Mouse (Mus musculus) CD4-positive, CD25-positive, alpha-beta regulatory T cell, adult 4 months (primary cell): ENCODE results near the gene Hist1h1d. TPM values are rescaled to one million over a fixed set of nuclear protein-coding genes. Genes with fewer than 3 reads are reported as not detected.
"Not testable (repeated sequence)": the region's sequence is repeated elsewhere in the genome, so short reads cannot be mapped to it uniquely, and the experiment has no call there.

Experiments used
- ATAC-seq: one replicate; pipeline ENCODE4 v1.8.0; 2017
- polyA plus RNA-seq, 2 experiments: library from polyadenylated mRNA; unstranded; fragments of 100-300 nt; shearing (Covaris generic); gene quantifications; one replicate each; pipeline ENCODE4 v1.2.1; 2017

The Hist1h1d gene
- polyA plus RNA-seq, 2 experiments from 2014 or later = 0.18 to 0.35 TPM

DNA sequence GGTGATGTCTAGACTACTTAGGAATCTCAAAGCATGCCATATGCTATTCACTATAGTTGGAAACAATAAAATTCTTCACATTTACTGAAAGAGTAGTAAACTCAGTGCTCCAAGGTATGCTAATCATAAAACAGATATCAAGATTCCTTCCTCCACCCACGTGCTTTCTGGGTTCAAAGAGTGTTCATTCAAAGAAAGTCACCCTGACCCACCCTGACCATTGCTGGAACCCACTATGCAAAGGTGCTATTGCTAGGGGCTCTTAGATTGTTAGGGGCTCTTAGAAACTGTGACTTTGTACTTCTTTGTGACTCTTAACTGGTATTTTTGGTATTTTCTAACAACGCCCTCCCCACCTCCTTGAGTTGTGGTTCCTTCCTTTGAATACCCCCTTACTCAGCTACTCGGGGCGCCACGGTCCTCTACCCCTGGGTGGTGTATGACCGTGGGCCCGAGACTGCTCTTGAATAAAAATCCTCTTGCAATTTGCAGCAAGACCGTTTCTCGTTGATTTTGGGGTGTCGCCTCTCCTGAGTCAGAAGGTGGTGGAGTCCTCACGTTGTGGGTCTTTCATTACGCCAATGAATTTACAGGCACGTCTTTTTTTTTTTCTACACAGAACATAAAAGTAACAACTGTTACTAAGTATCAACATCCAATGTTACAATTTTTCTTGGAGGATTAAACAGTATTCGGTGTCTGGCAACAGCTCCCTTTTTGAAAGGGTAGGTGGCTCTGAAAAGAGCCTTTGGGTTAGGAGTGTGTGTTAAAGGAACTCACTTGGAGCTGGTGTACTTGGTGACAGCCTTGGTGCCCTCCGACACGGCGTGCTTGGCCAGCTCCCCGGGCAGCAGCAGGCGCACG lies 20.2 kb downstream of the Hist1h1d start:
- ATAC-seq = not testable (repeated sequence)

- peak; percentile 74 for ATAC-seq
Observed at GRCm38 (mm10) chr13:23573898-23574524, 20.9 kb downstream of the Hist1h1d start, which contains the start of the genes Hist1h2bf and Hist1h2ad. Gene Hist1h2bf, minus strand, starts transcription at chr13:23574196. Gene Hist1h2ad, plus strand, starts transcription at chr13:23574381.

DNA sequence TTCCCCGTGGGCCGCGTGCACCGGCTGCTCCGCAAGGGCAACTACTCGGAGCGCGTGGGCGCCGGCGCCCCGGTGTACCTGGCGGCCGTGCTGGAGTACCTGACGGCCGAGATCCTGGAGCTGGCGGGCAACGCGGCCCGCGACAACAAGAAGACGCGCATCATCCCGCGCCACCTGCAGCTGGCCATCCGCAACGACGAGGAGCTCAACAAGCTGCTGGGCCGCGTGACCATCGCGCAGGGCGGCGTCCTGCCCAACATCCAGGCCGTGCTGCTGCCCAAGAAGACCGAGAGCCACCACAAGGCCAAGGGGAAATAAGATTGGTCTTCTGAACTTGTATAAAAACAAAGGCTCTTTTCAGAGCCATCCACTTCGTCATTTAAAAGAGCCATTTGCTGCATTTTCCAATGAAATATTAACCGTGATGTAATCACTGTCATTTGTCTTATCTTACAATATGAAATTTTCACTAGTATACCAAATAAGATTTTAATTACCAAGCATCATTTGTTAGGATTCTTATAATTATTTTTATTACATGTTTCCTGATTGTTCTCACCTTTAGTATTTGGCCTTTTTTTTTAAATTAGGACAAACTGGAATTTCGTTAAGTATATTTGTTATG lies 21.6 kb downstream of the Hist1h1d start:
- not testable (repeated sequence) for ATAC-seq

DNA sequence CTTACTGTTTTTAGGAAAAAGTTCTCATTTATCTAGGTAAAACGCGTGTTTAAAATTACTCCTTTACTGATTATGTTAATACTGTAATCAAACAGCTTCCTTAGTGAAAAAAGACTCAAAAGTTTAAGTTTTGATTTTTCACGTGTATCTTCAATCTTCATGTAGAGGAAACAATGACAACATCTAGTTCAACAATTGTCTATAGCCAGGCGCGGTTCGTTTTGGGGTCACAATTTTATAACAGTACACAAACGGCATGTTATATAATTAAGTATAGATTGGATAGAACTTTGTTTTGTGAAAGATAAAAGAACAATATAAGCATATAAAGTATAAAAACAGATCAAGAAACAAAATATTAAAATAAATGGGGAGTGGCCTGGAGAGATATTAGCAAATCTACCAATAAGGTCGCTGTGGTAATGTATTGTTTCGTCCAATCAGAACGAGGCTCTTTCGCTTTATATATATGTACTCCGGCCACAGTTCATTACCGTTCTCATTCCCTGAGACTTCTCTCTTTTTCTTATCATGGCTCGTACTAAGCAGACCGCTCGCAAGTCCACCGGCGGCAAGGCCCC lies 22.3 kb downstream of the Hist1h1d start, which contains the start of gene Hist1h3d:
TSS of gene Hist1h3d (plus strand) at position 493 of the 581 bp plus-strand sequence.
- ATAC-seq = peak; percentile 40

- not testable (repeated sequence) for ATAC-seq
Observed at GRCm38 (mm10) chr13:23575864-23576313, 22.8 kb downstream of the Hist1h1d start.

DNA sequence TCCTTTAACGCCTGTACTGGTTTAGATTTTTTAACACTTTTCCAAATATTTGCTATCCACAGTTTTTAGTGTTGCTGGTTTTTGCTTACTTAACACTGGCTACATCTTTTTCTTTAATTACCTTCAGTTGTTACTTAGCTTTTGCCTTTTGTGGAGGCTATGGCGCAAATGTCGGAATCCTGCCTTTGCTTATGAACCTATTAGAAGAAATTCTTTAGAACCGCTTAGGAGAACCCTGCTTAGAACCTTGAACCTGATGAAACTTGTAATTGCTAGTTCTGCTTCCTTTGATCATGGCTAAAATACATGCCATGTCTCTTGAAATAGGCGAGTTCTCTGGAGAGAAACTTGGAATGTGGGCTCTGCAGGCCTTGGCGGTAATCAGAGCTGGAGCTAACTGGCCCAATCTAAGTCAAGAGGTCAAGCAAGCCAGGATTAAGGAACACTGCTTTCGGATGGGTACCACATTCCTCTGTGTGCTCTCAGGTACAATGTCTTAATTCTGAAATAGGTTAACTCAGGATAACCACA lies 23.4 kb downstream of the Hist1h1d start:
- no peak for ATAC-seq

- ATAC-seq = no peak
Observed at GRCm38 (mm10) chr13:23576906-23577639, 24.0 kb downstream of the Hist1h1d start.

DNA sequence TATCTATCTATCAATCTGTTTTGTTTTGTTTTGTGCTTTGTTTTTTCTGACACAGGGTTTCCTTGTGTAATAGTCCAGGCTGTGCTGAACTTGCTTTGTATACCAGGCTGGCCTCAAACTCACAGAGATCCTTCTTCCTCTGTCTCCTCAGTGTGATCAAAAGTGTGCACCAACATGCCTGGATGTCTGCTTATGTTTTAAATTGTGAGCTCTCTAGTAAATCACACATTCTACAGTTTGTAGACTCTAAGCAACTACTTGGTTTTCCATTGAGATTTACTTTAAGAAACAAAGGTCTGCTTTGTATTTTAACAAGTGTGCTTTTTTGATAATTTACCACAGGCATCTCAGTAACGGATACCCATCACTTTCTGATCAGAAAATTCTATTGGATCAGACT lies 24.8 kb downstream of the Hist1h1d start:
- ATAC-seq = no peak

DNA sequence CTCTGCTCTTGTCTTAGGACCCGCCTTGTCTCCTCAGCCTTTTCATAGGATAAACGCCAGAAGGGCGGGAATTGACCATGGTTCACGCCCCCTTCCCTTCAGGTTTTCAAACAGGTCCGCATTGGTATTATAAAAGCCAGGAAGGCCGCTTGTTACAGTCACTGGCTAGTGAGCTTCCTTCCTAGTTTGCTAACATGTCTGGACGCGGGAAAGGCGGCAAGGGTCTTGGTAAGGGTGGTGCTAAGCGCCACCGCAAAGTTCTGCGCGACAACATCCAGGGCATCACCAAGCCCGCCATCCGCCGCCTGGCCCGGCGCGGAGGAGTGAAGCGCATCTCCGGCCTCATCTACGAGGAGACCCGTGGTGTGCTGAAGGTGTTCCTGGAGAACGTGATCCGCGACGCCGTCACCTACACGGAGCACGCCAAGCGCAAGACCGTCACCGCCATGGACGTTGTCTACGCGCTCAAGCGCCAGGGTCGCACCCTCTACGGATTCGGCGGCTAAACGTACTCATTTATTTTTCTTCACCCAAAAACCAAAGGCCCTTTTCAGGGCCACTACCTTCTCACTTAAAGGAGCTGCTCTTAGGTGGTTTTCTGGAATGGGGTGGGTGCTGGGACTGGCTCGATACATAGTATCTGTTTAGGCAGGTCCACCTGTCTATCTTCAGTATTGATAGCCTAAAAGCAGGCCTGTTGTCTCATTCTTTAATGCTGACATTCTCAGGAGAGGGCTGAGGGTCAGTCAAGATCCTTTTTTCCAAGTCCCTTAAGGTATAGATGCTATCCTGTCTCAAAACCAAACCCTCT lies 28.6 kb downstream of the Hist1h1d start, which contains the start of gene Hist1h4d:
TSS of gene Hist1h4d (plus strand) at position 191 of the 811 bp plus-strand sequence.
- ATAC-seq = peak; percentile 71

GRCm38 (mm10) chr13:23582219-23583056 lies 29.4 kb downstream of the Hist1h1d start:
- no peak for ATAC-seq

GRCm38 (mm10) chr13:23583387-23584068 lies 30.5 kb downstream of the Hist1h1d start:
- ATAC-seq = no peak

DNA sequence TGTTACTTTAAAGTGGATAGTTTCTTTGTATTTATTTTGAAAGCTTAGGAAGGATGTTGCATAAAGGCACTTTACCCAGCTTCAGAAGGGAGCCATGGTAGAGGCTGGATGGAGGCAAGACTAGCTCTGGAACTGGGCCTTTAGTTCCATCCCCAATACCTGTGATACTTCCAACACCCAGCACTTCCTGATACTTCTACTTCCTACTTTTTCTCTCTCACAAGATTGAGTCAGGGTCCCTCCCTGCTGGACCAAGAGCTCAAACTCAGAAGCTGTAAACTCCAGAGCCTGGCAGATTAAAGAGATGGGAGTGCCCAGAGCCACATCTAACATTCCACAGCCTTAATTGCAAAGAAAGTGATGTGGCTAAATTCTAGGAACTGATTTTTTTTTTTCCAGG lies 31.3 kb downstream of the Hist1h1d start:
- no peak for ATAC-seq

DNA sequence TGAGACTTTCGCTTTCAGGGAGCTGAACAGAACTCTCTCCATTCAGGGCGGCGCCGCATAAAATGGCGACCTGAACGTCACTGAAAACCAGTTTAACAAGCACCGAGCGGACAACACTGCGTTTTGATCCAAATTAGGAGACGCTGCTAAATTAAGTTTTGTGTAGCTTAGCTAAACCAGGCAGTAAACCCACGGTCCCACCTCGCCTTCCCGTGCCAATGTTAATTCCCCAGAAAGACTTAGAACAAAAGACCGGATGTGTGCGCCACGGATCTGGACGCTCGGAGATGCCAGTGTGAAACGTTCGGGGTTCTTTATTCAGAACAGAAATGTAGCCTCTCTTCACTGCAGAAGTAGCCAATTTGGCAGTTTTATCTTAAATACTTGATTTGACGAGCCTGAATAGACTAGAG lies 32.0 kb downstream of the Hist1h1d start:
- ATAC-seq = peak; percentile 45

GRCm38 (mm10) chr13:23585442-23586098 lies 32.5 kb downstream of the Hist1h1d start:
- ATAC-seq = peak; percentile 79

DNA sequence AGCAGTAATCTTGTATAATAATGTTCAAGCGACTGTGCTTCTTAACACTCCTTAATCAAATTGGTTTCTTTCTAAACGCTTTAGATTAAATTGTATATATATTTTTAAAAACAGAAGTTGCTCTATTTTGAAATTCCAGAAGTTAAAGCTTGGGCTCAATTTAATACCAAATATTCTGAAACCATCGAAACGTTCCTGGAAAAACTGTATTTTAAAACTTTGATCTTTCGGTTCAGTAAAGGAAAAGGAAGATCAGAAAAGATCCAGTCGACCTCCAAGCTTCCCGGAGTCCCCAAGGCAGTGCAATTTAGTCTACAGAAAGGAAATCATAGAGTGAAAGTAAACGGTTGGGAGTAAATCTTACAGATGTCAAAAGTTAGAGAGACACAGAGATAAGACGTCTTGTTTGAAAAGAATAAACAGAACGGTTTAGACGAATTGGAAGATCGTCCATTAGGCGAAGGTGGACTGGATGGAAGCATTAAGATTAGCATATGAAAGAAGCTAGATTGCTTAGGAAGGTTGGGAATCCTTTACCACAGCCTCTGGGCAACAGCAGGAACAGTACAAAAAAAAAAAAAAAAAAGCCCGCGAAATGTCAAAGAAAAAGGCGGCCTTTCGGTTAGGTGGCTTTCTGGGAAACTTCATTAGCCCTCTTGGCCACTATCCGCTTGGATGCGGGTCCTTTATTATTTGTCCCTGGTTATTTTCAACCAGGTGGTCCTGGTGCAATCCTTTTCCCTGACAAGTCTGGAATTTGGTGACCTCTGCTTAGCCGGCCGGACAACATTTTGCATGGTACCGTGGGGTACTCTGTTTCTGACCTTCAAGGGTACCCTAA lies 33.3 kb downstream of the Hist1h1d start:
- ATAC-seq = no peak

GRCm38 (mm10) chr13:23586940-23587225 lies 33.8 kb downstream of the Hist1h1d start:
- no peak for ATAC-seq

GRCm38 (mm10) chr13:23591206-23591605 lies 38.1 kb downstream of the Hist1h1d start:
- no peak for ATAC-seq

DNA sequence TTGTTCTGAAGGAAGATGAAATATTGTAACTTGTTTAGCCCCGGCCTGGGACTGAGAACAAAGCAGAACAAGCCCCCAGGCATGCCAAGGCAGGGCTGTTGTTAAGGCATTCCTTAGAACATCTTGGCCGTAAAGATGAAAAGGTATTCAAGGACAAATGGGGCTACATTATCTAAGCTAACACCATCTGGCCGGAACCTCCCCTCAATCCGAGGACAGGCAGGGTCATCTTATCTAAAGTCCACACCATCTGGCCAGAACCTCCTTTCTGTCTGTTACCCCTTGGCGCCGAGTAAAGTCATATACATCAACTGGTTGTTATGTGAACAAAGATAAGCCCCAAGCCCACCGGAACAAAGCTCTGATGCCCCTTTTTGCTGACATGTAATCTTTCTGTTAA lies 38.8 kb downstream of the Hist1h1d start:
- ATAC-seq = not testable (repeated sequence)
